Mouse (Mus musculus): ENCODE measurements around the gene Nrl.

The Nrl gene

DNA sequence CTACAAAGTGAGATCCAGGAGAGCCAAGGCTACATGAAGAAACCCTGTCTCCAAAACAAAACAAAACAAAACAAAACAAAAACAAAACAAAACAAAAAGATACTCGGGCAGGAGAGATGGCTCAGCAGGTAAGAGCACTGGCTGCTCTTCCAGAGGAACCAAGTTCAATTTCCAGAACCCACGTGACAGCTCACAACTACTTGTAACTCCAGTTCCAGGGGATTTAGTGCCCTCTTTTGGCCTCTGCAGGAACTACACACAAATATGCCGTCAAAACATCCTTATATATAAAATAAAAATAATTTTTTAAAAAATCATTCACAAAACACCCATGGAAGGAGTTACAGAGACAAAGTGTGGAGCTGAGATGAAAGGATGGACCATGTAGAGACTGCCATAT is 3.2 kb upstream of the Nrl start:
- peak; percentile 51 for DNase-seq

DNA sequence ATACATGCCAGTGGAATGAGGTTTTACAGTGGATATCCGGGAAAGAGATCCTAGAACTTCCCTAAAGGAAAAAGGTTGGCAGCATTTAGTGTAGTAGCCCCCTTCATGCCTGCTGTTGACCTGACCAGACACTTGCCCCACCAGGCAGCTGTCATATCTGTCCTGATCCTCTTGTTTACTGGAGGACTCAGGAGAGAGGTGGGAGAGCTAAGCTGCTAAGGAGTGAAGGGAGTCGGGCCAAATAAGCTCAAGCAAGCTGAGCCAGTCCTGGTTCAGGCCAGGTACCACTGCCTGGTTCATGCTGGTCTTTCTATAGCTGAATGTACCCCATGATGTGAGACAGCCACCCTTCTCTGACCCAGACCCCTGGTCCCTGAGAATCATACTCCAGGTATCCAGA is 1.9 kb upstream of the Nrl start:
- DNase-seq, result no peak

DNA sequence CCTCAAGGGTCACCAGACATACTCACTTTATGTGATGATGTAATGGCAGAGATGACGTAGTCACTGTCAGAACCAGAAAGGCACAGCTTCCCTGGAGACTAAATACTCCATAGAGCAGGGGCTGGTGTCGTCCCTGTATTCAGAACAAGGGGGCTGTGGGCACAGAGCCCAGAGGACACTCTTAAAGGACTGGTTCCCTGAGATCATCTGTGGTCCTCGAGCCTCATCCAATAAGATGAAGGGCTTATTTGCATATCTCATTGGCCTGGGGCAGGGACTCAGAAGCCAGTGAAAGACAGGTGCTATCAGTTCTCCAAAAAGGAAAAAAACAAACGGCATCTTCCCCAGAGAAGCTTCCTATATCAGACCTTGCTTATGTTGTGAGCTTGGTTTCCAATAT is 719 bp downstream of the Nrl start:
- no peak for DNase-seq

DNA sequence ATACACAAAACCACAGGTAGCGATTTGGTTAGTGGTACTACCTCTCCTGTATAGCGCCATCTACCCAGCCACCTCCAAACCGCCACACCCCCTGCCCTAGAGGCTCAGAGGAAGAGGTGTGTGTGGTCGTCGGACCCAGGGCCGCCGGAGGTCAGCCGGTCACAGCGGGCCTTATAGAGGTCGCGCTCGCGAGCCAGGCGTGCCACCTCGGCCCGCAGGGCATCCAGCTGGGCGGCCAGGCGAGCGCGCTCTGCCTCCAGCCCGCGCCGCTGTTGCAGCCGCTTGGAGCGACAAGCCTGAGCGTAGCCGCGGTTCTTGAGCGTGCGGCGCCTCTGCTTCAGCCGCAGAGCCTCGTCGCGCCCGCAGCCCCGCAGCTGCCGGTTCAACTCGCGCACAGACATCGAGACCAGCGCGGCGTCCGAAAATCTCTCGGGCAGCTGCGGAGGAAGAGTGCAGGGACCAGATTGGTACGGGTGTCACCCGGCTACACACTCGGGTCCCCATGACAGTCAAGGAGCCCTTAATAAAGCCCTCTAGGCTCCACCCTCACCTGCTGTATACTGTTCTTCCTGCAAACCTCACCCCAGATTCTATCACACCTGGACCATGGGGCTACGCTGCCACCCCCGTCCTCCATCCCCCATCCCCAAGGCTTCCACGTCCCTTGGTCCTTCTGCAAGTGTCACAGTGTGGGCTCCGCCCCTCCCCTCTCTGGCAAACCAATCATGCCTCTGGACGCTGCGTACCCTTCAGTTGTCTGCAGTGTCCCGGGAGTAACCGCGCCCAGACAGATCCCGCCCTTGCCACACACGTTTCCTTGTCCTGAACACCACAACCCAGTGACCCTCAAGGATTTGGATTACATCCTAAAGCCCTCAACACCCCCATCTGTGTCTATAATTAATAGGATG is 4.1 kb downstream of the Nrl start:
- peak; percentile 41 for DNase-seq

DNA sequence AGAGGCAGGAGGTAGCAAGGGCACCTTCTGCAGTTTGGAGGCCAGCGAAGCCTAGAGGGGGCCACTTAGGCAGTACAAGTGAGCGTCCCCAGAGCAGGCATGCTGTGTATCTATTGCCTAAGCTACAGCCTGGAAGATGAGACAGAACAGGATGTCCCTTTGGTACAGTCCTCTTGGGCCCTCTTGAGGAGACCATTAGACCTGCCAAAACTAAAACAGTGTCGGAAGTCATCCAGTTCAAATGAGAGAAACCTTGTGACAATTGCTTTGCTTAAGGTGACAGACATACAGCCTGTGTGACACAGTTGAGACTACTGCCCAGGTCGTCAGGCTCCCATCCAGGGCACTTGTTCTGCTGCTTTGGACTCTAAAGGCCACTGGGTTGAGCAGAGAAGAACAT is 5.2 kb downstream of the Nrl start:
- no peak for DNase-seq

DNA sequence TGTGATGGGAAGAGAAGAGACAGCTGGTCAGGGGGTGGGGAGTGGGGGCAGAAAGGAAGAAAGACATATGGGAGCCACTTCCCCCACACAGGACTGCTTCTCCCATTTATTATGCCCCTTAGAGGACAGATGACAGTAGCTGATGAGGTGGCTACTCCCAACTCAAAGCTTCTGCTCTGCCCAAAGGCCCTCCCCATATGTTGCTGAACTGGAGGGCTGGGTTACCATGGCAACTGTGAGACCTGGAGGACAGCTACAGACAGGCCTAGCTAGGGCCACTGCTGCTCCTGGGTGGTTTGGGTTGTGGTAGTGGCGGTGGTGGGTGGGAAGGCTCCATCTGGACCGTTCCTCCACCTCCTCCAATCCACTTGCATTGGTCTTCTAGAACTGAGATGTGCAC is 5.9 kb downstream of the Nrl start:
- no peak for DNase-seq

DNA sequence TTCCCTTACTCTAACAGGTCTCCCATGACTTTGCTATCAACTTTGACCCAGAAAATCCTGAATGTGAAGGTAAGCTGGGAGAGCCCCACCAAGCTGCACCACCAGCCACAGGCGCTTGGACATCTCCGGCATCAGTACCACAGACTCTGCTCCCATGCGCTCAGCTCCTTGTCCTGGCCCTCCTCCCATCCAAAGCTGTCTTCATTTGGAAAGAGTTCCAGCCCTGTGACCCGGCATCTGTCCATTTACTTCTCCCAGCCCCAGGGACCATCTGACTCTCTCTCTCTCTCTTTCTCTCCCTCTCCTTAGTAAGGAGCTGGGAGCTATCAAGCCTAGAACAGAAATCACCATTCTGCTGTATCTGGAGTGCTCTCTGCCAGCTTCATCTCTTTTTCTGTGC is 8.9 kb downstream of the Nrl start:
- no peak for DNase-seq

DNA sequence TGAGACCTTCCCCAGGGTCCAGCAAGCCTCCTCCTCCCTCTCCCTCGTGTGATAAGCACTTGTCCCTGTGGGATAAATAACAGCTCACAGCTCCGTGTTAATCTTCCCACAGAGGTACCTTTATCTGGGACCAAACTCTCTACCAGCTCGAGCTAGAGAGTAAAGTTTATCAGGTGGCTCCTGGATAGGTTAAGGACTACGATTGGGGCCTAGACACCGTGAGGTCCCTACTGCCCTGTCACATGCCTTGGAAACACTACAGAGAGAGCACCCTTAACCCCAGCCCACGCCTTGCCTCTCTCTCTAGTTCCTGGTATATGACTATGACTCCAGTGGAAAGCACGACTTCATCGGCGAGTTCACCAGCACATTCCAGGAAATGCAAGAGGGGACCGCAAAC is 10.9 kb downstream of the Nrl start:
- DNase-seq, result no peak

DNA sequence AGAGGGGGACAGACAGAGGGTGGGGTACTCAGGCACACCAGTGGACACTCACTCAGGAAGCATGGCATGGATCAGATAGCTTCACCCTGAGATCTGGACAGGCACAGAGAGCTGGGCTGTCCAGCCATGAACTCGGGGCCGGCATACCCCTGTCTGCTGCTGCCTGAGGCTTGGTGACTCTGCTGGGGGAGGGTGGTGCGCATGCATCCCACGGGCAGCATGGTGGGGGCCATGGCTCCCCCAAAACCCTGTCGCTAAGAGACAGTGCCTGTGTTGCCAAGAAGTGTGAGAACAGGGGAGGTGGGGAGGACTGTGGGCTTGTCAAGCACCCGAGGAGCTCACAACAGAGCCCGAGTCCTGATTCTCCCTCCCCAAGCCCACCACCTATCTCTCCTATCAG is 13.7 kb downstream of the Nrl start:
- DNase-seq, result no peak

DNA sequence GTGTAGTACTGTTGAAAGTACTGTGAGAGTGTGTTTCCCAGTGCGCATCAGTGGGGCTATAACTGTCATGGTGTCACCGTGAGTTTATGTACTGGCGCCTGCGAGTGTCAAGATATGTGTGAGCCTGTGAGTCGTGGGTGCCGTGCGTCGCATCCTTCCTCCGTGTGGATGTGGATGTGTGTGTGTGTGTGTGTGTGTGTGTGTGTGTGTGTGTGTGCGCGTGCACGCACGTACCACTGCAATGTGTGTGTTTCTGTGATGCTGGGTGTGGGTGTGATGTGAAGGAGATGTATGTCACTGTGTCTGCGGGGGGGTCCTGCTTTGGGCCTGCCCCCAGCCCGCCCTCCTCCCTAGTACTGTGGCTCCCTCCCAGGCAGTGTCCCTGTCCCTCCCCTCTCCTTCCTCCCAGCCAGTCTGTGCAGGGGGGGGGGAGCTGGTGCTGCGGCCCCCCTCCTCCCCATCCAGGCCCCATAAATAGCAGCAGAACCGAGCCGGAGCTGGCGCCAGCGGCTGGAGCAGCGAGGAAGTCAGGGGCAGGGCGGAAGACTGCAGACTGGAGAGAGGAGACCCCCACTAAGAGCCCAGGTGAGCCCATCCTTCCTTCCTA is 14.6 kb downstream of the Nrl start, which contains the start of gene Cpne6:
Cpne6 (plus strand) TSS at position 321 of the 607 bp plus-strand sequence.
- DNase-seq, result no peak

DNA sequence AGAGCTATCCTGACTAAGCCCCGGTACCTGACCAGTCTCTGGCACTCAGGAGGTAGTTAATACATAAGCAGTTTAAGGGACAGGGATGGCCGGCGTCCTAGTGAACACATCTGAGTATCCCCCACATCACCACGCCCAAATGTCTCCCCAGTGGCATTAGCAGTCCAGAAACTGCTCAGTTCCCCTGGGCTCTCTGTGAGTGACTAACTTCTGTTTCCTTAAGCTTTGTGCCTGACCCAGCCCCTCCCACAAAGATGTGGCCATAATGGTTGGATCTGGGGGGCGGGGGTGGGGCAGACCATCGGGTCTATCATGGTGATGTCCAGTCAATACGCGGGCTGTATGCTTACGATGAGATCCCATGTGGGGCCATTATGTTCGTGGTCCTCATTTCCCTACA is 15.2 kb downstream of the Nrl start:
- DNase-seq, result no peak

DNA sequence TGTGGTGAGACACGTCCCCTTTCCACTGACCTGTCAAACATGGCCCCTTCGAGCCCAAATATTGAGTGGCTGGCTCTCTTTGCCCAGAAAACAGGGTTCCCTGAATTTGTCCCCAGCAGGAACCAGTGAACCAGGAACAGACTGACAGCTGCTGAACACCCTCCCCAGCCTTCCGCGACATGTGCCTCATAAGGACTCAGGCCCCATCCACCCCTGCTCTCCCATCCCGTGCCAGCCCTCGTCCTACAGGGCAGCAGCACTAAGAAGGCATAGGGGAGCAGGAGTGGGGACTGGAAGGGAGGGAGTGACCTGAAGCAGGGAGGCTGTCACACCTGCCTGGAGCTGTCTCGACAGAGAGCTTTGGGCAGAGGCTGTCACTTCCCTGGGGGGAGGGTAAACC is 17.0 kb downstream of the Nrl start:
- no peak for DNase-seq

DNA sequence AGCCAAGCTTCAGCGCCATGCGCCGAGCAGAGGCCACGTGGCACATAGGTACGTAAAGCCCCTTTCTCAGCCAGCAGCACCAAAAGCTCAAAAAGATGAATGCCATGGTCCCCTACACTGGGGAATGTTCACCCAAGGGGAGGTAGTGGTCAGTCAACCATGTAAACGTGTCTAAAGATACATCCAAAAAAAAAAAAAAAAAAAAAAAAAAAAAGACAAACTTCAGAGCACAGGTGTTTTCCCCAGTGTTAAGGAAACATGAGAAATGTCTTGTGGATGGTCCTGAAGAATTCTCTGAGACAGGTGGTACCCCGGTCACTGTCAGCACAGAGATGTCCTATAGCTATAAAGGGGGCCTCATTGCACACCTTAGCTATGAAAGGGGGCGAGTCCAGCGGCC is 19.2 kb downstream of the Nrl start:
- DNase-seq, result no peak

DNA sequence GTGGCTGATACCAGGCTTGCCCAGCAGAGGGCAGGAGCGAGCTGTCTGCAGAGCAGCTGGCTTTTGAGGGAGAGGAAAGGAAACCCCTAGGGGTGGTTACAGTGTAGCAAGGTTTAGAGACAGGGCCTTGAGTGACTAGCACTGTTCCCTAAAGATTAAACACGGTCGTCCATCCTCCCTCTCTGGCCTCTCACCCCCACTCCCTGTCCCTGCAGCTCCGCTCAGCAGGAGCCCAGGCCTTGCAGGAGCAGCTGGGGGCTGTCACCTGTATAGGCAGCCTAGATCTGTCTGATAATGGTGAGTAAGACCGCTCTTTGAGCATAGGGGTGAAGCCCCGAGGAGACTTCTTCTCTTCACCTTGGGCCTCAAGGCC is 27.3 kb downstream of the Nrl start:
- DNase-seq, result peak; percentile 94

DNA sequence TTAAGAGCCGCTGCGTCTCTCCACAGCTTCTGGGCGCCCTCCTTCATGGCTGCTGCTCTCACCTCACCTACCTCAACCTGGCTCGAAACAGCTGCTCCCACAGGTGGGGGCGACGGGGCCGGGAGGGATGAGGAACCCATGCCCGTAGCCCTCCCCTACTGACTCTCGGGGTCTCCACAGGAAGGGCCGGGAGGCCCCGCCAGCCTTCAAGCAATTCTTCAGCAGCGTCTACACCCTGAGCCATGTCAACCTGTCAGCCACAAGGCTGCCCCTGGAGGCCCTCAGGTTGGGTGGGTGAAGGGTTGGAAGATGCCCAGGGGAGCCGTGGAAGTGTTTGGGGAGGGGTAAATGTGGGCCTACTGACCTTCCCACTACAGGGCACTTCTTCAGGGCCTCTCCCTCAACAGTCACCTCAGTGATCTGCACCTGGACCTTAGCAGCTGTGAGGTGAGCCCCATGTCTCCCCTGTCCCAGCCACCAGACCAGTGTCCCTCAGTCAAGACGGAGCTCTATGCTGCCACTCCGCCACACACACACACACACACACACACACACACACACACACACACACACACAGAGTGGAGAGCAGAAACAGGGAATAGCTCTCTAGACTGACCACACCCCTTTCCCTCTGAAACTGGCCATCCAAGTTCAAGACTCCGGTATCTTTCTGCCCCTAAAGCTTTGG is 27.9 kb downstream of the Nrl start:
- peak; percentile 17 for DNase-seq

DNA sequence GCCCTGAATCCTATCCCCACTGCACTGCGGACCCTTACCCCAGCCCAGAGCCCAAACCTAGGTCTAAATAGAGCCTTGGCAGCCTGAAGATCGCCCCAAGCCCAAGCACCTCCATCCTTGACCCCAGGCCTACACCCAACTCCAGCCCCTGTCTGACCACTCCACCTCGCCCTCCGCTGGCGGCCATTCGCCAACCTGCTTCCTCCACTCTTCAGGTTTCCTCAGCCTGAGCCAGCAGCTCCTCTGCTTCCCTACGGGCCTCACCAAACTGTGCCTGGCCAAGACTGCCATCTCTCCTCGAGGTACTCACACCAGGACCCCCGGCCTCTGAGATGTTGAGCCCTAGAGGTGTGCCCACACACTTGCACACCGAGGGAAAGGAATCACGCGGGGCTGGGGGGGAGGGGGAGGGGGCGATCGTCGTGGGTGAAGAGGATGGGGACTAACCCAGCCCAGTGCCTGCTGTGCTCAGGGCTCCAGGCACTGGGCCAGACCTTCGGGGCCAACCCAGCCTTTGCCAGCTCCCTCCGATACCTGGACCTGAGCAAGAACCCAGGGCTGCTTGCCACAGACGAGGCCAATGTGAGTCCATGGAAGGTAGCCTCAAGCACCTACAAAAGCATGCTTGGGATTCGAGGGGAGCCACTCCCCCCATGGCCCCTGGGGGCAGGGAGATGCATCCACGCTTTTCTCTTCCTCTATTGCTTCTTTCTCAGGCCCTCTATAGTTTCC is 29.1 kb downstream of the Nrl start:
- no peak for DNase-seq

DNA sequence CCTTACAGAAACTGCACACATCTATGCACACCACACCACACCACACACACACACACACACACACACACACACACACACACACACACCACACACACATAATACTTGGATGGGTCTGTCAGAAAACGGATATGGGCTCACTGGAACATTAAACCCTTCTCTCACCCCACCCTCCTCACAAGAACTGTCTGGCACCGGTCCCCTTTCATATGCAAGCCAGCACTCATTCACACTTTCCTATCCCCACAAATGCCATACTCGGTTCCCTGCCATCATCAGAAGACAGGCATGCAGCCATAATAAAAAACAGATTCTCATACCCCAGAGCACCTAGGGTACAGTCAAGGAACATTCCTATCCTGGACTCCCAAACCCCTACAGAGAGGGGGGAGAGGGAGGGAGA is 32.7 kb downstream of the Nrl start:
- no peak for DNase-seq

DNA sequence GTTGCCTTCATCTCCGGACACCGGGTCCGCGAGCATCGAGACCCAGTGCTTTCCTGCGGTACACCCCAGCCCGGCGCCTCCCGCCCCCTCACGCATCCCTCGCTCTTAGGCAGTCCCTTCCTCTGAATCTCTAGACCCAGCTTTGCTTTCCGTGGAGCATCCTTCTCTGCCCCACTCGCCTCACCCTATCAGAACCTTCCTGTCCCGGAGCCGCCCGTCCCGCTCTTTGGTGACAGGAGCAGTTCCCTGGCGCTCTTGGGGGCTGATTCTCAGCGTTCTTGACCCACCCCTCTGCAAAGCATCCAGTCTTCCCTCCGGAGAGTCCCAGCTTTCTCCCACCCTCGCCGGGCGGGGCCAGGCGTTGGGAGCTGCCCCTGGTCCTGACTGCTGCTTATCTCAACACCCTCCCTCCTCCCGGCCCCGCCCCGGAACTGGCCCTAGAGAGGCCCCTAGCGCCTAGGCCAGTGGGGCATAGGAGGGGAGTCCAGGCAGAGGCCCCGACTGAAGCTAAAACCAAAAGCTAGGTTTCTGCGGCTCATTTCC is 33.4 kb downstream of the Nrl start:
- peak; percentile 50 for DNase-seq

DNA sequence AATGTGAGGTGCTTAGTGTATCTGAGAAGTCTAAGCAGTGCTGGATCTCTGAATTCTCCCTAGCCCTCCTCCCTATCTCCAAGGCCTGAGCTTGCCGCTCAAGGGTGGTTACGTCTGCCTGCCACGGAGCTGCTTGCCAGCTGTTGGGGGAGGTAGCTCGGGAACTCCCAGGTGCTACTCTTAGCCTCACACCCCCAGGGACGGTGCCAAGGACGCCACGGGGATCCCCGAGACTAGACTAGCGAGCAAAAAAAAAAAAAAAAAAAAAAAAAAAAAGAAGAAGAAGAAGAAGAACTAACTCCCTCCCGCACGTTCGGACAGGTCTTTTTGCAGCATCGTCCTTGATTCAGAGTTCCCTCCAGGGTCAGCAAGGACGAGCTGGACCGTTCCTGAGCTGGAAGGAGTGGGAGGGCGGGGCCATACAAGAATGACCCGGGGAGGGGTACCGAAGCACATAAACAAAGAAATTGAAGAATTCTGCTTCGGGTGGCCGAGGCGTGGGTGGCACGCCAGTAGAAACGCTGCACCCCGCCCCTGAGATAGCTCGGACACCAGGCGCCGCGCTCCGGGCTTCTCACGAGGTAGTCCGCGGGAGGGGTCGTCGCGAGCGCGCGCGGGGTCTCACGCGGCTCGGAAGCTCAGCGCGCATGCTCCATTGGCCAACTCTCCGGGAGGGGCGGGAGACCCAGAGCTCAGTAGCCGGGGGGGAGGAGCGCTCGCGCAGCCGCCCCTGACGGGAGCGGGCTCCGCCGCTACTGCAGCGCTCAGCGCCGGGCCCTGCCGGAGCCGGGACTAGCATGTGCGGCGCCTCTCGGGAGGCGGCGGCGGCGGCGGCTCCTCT is 34.2 kb downstream of the Nrl start, which contains the start of gene Carmil3:
Carmil3 (plus strand) TSS at position 291 of the 841 bp plus-strand sequence.
- DNase-seq, result peak; percentile 79

DNA sequence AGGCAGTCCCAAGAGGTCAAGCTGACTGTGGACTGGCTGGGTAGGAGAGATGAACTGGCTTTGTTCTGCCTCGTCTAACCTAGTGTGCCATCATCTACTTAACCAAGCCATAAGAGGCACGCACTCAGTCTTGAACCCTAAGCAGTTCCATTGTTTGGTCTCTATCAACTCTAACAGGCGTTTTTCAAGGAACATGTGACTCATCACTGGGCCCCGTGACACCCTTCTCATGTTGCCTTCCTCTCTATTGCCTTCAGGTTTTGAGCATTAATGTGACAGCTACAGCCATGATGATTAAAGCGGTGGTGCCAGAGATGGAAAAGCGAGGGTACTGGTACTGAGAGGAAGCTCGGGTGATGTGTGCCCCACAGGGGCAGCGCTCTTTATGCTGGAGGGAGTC is 37.9 kb downstream of the Nrl start:
- no peak for DNase-seq

DNA sequence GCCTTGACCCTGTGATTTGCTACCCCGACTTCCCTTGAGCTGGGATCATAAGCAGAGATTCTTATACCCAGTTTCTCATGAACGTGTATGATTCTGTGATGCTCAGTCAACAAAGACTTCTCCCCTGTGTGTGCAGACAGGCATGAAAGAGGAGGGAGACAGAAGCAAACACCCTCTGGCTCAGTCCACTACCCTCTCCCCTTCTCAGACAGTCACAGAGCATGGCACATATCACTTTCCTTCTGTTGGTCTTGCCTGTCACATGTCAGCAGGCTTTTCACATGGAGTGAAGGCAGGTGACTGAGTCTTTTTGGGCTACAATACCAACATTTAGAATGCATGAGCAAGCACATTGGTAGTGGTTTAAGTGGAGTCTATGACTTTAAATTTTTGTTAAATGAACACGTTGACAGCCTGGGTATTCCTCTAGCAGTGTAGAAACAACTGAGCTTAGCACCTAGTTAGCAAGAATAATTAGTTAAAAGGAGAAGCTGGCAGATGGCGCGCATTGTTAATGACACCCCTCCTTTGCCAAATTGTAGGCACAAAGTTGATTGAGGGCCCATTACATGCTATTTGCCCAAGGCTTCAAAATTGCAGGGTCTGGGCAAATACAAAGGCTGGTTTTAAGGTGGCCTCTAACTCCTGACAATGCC is 40.2 kb downstream of the Nrl start:
- DNase-seq, result no peak
